In the genomic region with DNA sequence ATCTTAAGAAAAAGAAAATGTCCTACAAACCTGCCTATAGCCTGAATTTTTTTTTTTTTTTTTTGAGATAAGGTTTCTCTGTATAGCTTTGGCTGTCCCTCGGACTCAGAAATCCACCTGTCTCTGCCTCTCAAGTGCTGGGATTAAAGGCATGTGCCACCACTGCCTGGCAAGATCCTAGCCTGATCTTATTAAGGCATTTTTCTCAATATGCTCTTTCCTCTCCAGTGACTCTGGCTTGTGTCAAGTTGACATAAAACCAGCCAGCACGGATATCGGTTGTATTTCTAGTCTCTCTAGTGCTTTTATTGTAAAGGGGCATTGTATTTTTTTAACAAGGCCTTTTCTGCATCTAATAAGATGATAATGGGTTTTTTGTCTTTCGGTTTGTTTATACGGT, we compare ENCODE assay signal across 20 mouse cellular contexts. TPM values are rescaled to one million over a fixed set of nuclear protein-coding genes. Genes with fewer than 3 reads are reported as not detected.
A peak's percentile ranks its signal among the peaks of the same experiment; 100 is the strongest.
DNase-seq lines count a peak whose midpoint lies in the region; ATAC-seq and TF ChIP-seq lines count a peak whose summit lies in the region.
"Had no signal": no experiment of that assay in that cellular context is flagged by ENCODE, and none has a peak within 500 bp of the region (broad histone marks: within the 10 kb centered on the region; RNA-seq: fewer than 3 reads in every experiment).

No protein-coding gene starts in this region.

- H3K9ac ChIP-seq in heart, embryonic 12.5 days: no peak overlapping the region
- H3K9ac ChIP-seq in forebrain, postnatal 0 days: no peak overlapping the region

- H3K4me1 ChIP-seq in heart, embryonic 12.5 days (replicated peaks): no peaks in the 10 kb centered on the region
- H3K4me1 ChIP-seq in forebrain, postnatal 0 days (ENCODE audit: insufficient read depth): no peaks in the 10 kb centered on the region

- H3K4me3 ChIP-seq in heart, embryonic 12.5 days: no peak overlapping the region
- no peak overlapping the region for H3K4me3 ChIP-seq in forebrain, postnatal 0 days (ENCODE audit: low read depth, low read length)

- no peak for ATAC-seq in heart, embryonic 12.5 days (ENCODE audit: insufficient number of reproducible peaks, low FRiP score)
- ATAC-seq in forebrain, postnatal 0 days: no peak
- ATAC-seq: activated CD4-positive, CD25-positive, alpha-beta regulatory T cell, adult 4 months; CD4-positive, CD25-positive, alpha-beta regulatory T cell, adult 4 months; Patski had no signal

- WGBS in heart, embryonic 12.5 days: 67% methylated on average over 5 of the region's 5 CpGs
- 73% methylated on average over 5 of the region's 5 CpGs for WGBS in forebrain, postnatal 0 days

- H3K27me3 ChIP-seq in heart, embryonic 12.5 days (replicated peaks): no peaks in the 10 kb centered on the region
- H3K27me3 ChIP-seq in forebrain, postnatal 0 days (ENCODE audit: insufficient read depth, low read length): no peaks in the 10 kb centered on the region
- H3K27me3 ChIP-seq: CH12.LX, Patski had no signal

- no peak for TF ChIP-seq CTCF in forebrain, postnatal 0 days (IDR thresholded peaks at IDR 0.05; ENCODE audit: low read depth)

- DNase-seq in heart, adult 11 months: peak; percentile 60
- DNase-seq in MN1 (ENCODE audit: low spot score): peak; percentile 59
- no peak for DNase-seq in forebrain, postnatal 0 days
- DNase-seq: adrenal gland, adult 2 months; adrenal gland, adult 8-10 months; adrenal gland, postnatal 10 days; adrenal gland, postnatal 14 days; adrenal gland, postnatal 25 days; adrenal gland, postnatal 36 days; B cell, adult 2 months; cerebellum, adult 11 months; cerebellum, adult 11-12 months; cerebellum, adult 18-20 months; cerebellum, adult 2 months had no signal

- H3K36me3 ChIP-seq in heart, embryonic 12.5 days: no peaks in the 10 kb centered on the region
- no peaks in the 10 kb centered on the region for H3K36me3 ChIP-seq in forebrain, postnatal 0 days (ENCODE audit: insufficient read depth)
- H3K36me3 ChIP-seq: G1E had no signal

- peaks cover 3% of the 10 kb centered on the region; the same call in 1 of the 2 replicates for H3K9me3 ChIP-seq in heart, embryonic 12.5 days (replicated peaks)
- H3K9me3 ChIP-seq in forebrain, postnatal 0 days (ENCODE audit: low read length): no peaks in the 10 kb centered on the region
- H3K9me3 ChIP-seq: G1E had no signal

- no peak overlapping the region for H3K4me2 ChIP-seq in heart, embryonic 12.5 days
- no peak overlapping the region for H3K4me2 ChIP-seq in forebrain, postnatal 0 days (ENCODE audit: low read depth)

- H3K27ac ChIP-seq in heart, embryonic 12.5 days (ENCODE audit: poor library complexity, severe bottlenecking): no peak overlapping the region
- H3K27ac ChIP-seq in forebrain, postnatal 0 days (ENCODE audit: low read depth, low read length): no peak overlapping the region

RNA-seq across cellular contexts. Expression of a gene that starts 27.8 kb away (rescaled TPM):
- polyA plus RNA-seq in heart, embryonic 12.5 days (2016; fragmentation: Nextera tagmentation; extraction: Ambion mirVana): 182 and 186 TPM in 2 replicates
- total RNA-seq in forebrain, postnatal 0 days (2014; rRNA removed): 89.2 and 106 TPM in 2 replicates
- 144 and 146 TPM in 2 replicates for polyA plus RNA-seq in forebrain, postnatal 0 days (2015; fragmentation: Nextera tagmentation; extraction: Ambion mirVana)
